Mouse (Mus musculus) CH12F3 (cell line): ENCODE measurements around the gene Zfp275.
"Not testable (repeated sequence)": the region's sequence is repeated elsewhere in the genome, so short reads cannot be mapped to it uniquely, and the experiment has no call there.

Source experiments
- in situ Hi-C: fragments of 300-500 bp; cut with MboI; formaldehyde crosslinking; loops from 2 replicates; pipeline ENCODE4 v1.14.3; 2020; ENCODE audit warnings: low sequenced_read_pairs

Gene Zfp275

GRCm38 (mm10) chrX:73342483-73342895, at the start of gene Zfp275:
Gene Zfp275, plus strand, starts transcription at chrX:73342621.
- in situ Hi-C loops: no loop called here

- in situ Hi-C loops: not testable (repeated sequence)
Observed at GRCm38 (mm10) chrX:73292876-73293275, 49.5 kb upstream of the Zfp275 start, which contains the start of the genes Xlr5a and Xlr5c. Gene Xlr5a, minus strand, starts transcription at chrX:73292976. Gene Xlr5c, minus strand, starts transcription at chrX:73292976.

- in situ Hi-C loops: not testable (repeated sequence)
Observed at GRCm38 (mm10) chrX:73295745-73296144, 46.7 kb upstream of the Zfp275 start.

- in situ Hi-C loops: no loop called here
Observed at GRCm38 (mm10) chrX:73312522-73312921, 29.9 kb upstream of the Zfp275 start.

- in situ Hi-C loops: no loop called here
Observed at GRCm38 (mm10) chrX:73321029-73321428, 21.4 kb upstream of the Zfp275 start.

- in situ Hi-C loops: no loop called here
Observed at GRCm38 (mm10) chrX:73327215-73327614, 15.2 kb upstream of the Zfp275 start.

GRCm38 (mm10) chrX:73333548-73333947, 8.9 kb upstream of the Zfp275 start:
- in situ Hi-C loops: no loop called here

- in situ Hi-C loops: no loop called here
Observed at GRCm38 (mm10) chrX:73336740-73337139, 5.7 kb upstream of the Zfp275 start, which contains the start of gene Gm45015. Gene Gm45015, minus strand, starts transcription at chrX:73336840.

- in situ Hi-C loops: no loop called here
Observed at GRCm38 (mm10) chrX:73341473-73341872, 948 bp upstream of the Zfp275 start.

GRCm38 (mm10) chrX:73342068-73342467, 353 bp upstream of the Zfp275 start:
- in situ Hi-C loops: no loop called here

GRCm38 (mm10) chrX:73342941-73343735, 717 bp downstream of the Zfp275 start:
- in situ Hi-C loops: no loop called here

GRCm38 (mm10) chrX:73343802-73344201, 1.4 kb downstream of the Zfp275 start:
- in situ Hi-C loops: no loop called here

- in situ Hi-C loops: no loop called here
Observed at GRCm38 (mm10) chrX:73344346-73344745, 1.9 kb downstream of the Zfp275 start.

GRCm38 (mm10) chrX:73356163-73356562, 13.7 kb downstream of the Zfp275 start:
- in situ Hi-C loops: no loop called here

- in situ Hi-C loops: no loop called here
Observed at GRCm38 (mm10) chrX:73356719-73357118, 14.3 kb downstream of the Zfp275 start.

- in situ Hi-C loops: no loop called here
Observed at GRCm38 (mm10) chrX:73363291-73363690, 20.9 kb downstream of the Zfp275 start.

- in situ Hi-C loops: no loop called here
Observed at GRCm38 (mm10) chrX:73384419-73384818, 42.0 kb downstream of the Zfp275 start.

- in situ Hi-C loops: no loop called here
Observed at GRCm38 (mm10) chrX:73384924-73385323, 42.5 kb downstream of the Zfp275 start.

- in situ Hi-C loops: no loop called here
Observed at GRCm38 (mm10) chrX:73391481-73391880, 49.1 kb downstream of the Zfp275 start.

GRCm38 (mm10) chrX:73396446-73396845, 54.0 kb downstream of the Zfp275 start:
- in situ Hi-C loops: no loop called here

- in situ Hi-C loops: not testable (repeated sequence)
Observed at GRCm38 (mm10) chrX:73398636-73399035, 56.2 kb downstream of the Zfp275 start, which contains the start of gene Gm18336. Gene Gm18336, minus strand, starts transcription at chrX:73398736.

- in situ Hi-C loops: no loop called here
Observed at GRCm38 (mm10) chrX:73400951-73401350, 58.5 kb downstream of the Zfp275 start.
